Mouse (Mus musculus): ENCODE measurements around the gene Adck2. TPM values are rescaled to one million over a fixed set of nuclear protein-coding genes. Genes with fewer than 3 reads are reported as not detected.

Gene Adck2
- 29.3 and 30.8 TPM in 2 replicates for polyA plus RNA-seq (2016; fragmentation: Nextera tagmentation; extraction: Ambion mirVana)

DNA sequence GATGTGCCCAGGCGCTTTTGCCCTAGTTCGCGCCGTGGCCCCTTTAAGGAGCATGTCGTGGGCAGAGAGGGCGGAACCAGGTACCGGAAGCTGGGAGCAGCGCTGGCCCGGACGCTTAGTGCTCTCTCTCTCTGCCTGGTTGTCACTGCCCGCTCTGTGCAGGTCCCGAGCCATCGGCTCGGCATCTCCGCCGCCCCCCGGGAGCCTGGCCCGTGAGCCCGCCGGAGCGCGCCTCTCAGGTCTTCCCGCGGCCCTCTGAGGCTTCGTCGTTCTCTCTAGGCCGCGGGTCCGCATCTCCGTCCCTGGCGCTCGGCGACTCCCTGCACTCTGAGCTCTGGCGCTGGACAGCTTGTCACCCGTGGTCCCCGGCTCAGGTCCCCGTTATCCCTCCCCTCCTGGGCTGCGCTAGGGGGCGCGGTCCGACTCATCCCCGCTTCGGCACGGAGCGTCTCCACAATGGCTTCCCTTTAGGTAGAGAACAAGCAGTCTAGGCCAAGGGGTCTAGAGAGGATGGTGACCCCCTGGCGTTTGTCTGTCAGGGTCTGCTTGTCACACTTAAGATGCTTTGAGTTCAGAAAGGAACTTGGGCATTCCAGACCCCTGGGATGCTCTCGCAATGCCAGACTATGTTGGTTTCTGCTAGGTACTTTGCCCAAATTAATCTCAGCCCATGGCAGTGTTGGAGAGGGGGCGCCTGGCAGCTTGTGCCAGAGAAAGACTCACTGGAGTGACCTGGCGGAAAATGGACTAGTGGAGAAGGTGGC is at the start of gene Adck2:
Gene Adck2, plus strand, starts transcription at position 83 of the 764 bp plus-strand sequence.
- Histone ChIP-seq H3K4me3 (peak within 1 kb of the TSS; percentile 81), H3K36me3 (peaks cover 12% of the 10 kb centered on the region), H3K4me1 (replicated peaks) (peaks cover 17% of the 10 kb centered on the region), H3K27me3 (ENCODE audit: insufficient read depth, poor library complexity, severe bottlenecking) (no peaks in the 10 kb centered on the region), H3K27ac (peak within 1 kb of the TSS; percentile 94), H3K9me3 (no peaks in the 10 kb centered on the region)
- WGBS = 1% methylated on average over 49 of the region's 49 CpGs
- peak; percentile 88 for DNase-seq (ENCODE audit: low spot score)

DNA sequence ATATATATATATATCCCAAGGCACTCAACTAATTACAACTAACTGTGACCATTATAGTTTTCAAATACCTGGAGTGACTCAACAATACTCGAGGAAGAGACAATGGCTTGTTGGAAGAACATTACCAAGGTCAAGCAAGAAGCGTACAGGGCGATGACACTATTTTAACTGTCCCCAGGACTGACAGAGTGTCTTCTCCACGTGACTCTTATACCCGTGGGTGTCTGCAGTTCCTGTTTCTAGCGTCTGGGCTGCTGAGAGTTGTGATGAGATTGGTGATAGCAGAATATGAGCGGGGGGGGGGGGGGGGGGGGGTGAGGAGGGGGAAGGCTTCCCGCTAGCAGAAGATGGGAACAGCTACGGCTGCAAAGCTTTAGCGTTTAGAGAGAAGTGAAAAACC is 46.9 kb upstream of the Adck2 start:
- no peak for DNase-seq (ENCODE audit: low spot score)
- Histone ChIP-seq H3K9me3 (no peaks in the 10 kb centered on the region), H3K4me1 (replicated peaks) (peaks cover 28% of the 10 kb centered on the region), H3K27ac (no peak overlapping the region), H3K27me3 (ENCODE audit: insufficient read depth, poor library complexity, severe bottlenecking) (no peaks in the 10 kb centered on the region), H3K36me3 (peaks cover 46% of the 10 kb centered on the region), H3K4me3 (no peak overlapping the region)
- WGBS = 83% methylated on average over 9 of the region's 10 CpGs

DNA sequence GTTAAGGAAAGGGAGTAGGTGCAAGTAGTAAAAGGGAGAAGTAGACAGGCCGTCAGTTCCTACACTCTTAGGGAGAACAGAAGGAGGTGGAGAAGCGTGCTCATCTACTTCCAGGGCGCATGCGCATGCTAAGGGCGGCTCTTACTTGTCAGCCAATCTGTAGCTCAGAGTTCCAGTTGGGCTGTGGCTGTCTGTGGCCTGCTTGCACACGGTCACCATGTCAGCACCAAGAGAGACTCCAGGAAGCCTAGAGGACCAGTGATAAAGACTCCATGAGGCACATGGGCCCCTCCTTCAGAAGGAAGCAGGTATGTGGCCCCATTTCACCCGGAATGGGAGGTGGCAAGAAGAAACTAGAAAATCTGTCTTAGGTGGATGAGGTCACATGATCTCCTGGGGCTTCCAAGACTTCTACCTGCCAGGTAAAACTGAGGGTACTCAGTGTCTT is 46.3 kb upstream of the Adck2 start:
- H3K4me1 ChIP-seq (replicated peaks) = peaks cover 28% of the 10 kb centered on the region
- WGBS = 86% methylated on average over 7 of the region's 7 CpGs

DNA sequence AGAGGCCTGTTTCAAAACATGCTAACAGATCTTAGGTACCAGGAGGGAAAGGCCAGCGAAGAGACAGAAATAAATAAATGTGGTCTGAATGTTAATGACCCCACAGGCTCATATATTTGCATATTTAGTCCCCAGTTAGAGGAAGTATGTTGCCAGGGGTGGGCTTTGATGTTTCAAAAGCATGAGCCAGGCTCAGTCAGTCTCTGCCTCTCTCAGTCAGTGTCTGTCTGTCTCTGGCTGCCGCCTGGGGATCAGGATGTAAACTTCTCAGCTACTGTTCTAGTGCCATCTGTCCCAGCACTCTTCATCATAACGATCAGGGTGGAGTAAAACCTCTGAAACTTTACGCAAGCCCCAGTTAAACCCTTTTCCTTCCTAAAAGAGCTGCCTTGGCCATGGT is 45.9 kb upstream of the Adck2 start:
- H3K36me3 ChIP-seq = peaks cover 38% of the 10 kb centered on the region
- no peak overlapping the region for H3K4me3 ChIP-seq
- no peak for DNase-seq (ENCODE audit: low spot score)
- 62% methylated on average over 4 of the region's 4 CpGs for WGBS
- H3K27ac ChIP-seq = 0 out of 2 replicates have a peak overlapping the region, but pooled peaks have one; percentile 42
- H3K9me3 ChIP-seq = no peaks in the 10 kb centered on the region
- no peaks in the 10 kb centered on the region for H3K27me3 ChIP-seq (ENCODE audit: insufficient read depth, poor library complexity, severe bottlenecking)
- H3K4me1 ChIP-seq (replicated peaks) = peaks cover 28% of the 10 kb centered on the region

More for the DNA sequence above, 46.3 kb upstream of the Adck2 start:
- Histone ChIP-seq H3K4me3 (no peak overlapping the region), H3K36me3 (peaks cover 40% of the 10 kb centered on the region), H3K27ac (0 out of 2 replicates have a peak overlapping the region, but pooled peaks have one; percentile 42), H3K27me3 (ENCODE audit: insufficient read depth, poor library complexity, severe bottlenecking) (no peaks in the 10 kb centered on the region), H3K9me3 (no peaks in the 10 kb centered on the region)
- no peak for DNase-seq (ENCODE audit: low spot score)

DNA sequence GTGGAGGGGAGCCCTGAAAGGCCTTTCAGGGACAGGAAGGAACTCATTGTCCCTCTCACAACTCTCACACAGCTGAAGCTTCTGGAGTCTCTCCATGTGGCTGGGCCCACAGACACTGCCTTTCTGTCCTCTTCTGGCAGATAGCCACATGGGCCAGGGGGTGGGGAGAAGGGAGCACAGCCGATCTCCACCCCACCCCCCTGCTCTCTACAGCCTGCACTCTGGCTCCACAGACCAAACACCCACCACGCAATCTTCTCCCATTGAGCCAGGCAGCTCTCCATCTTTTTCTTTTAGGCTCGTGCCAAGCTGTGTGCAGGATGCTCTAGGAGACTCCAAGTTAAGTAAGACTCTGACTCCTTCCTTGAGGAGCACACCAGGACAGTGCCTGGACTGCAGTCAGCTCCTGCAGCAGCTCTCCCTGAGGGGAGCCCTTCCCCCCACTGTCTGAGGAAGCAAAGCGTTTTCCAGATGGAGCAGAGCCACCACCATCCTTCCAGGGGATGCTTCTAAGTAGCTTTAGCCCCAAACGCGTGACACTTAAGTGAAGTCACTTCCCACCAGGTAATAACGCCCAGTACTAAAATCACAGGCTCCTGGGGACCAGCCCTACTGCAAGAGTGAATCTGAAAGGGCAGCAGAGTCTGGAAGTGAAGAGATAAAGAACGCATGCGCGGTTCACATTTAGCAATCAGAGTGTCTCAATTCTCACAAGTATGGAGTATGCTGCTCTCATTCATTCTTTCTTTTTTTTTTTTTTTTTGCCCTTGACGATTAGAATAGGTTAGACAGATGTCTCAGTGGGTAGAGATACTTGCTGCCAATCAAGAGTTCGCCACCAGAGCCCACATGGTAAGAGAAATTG is 44.8 kb upstream of the Adck2 start:
- H3K9me3 ChIP-seq = 0 out of 2 replicates have a peak, but pooled peaks cover 2% of the 10 kb centered on the region
- H3K4me3 ChIP-seq = no peak overlapping the region
- no peak for DNase-seq (ENCODE audit: low spot score)
- peak overlapping the region; percentile 79 for H3K27ac ChIP-seq
- peaks cover 28% of the 10 kb centered on the region for H3K4me1 ChIP-seq (replicated peaks)
- H3K36me3 ChIP-seq = peaks cover 38% of the 10 kb centered on the region
- no peaks in the 10 kb centered on the region for H3K27me3 ChIP-seq (ENCODE audit: insufficient read depth, poor library complexity, severe bottlenecking)
- WGBS = 40% methylated on average over 12 of the region's 12 CpGs

DNA sequence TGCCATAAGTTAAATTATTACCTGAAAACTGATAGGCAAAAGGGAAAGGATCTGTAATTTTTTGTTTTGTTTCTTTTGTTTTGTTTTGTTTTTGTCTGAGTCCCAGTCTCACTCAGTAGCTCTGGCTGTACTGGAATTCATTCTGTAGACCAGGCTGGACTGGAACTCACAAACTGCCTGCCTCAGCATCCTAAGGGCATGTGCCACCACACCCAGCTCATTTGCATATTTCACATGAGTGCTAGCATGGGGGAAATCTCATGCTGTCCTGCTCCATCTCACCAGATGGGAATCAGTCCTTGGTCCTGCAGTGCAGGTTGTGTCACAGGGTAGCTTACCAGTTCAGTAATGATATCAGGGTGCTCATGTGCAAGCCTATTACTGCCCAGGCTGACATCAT is 38.7 kb upstream of the Adck2 start:
- Histone ChIP-seq H3K4me3 (no peak overlapping the region), H3K4me1 (replicated peaks) (peaks cover 26% of the 10 kb centered on the region), H3K27ac (no peak overlapping the region), H3K27me3 (ENCODE audit: insufficient read depth, poor library complexity, severe bottlenecking) (no peaks in the 10 kb centered on the region), H3K36me3 (peaks cover 26% of the 10 kb centered on the region), H3K9me3 (0 out of 2 replicates have a peak, but pooled peaks cover 4% of the 10 kb centered on the region)
- no peak for DNase-seq (ENCODE audit: low spot score)

DNA sequence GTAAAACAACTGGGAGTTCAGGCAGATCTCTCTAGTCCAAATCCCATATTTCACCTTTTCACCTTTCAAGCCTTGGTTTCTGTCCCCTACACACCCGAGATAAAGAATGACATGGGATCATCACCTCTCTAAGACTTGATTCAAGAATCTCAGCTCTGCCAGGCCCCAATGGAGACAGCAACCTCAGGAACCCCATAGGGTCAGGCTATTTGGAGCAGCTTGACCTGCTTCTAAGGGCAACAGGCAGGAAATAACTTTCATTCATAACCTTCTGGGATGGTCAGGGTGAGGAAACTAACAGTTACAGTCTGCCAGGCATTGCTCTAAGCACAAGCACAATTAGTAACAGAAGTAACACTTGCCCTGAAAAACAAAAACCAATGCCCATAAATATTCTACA is 37.1 kb upstream of the Adck2 start:
- H3K4me3 ChIP-seq = no peak overlapping the region
- no peak overlapping the region for H3K27ac ChIP-seq
- peaks cover 26% of the 10 kb centered on the region for H3K36me3 ChIP-seq
- no peaks in the 10 kb centered on the region for H3K27me3 ChIP-seq (ENCODE audit: insufficient read depth, poor library complexity, severe bottlenecking)
- WGBS = 47% methylated on average over 1 of the region's 1 CpGs
- DNase-seq (ENCODE audit: low spot score) = no peak
- 0 out of 2 replicates have a peak, but pooled peaks cover 4% of the 10 kb centered on the region for H3K9me3 ChIP-seq
- peaks cover 38% of the 10 kb centered on the region for H3K4me1 ChIP-seq (replicated peaks)

DNA sequence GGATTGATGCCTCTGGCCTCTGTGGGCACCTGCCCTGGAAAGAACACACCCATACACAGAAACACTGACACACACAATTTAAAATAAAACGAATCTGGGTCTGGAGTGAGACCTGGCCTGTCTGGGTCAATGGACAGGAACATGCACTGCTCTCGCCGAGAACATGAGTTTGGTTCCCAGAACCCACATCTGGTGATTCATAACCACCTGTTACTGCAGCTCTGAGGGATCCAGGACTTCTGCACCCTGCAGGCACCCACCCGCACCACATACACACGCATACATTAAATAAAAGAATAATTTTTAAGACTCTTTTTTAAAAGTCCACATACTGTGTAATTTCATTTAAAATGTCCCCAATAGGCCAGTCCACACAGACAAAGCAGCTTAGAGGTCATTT is 36.4 kb upstream of the Adck2 start:
- no peak overlapping the region for H3K4me3 ChIP-seq
- no peak for DNase-seq (ENCODE audit: low spot score)
- peaks cover 40% of the 10 kb centered on the region for H3K4me1 ChIP-seq (replicated peaks)
- WGBS = 94% methylated on average over 5 of the region's 5 CpGs
- H3K36me3 ChIP-seq = peaks cover 26% of the 10 kb centered on the region
- H3K27me3 ChIP-seq (ENCODE audit: insufficient read depth, poor library complexity, severe bottlenecking) = no peaks in the 10 kb centered on the region
- no peak overlapping the region for H3K27ac ChIP-seq
- 0 out of 2 replicates have a peak, but pooled peaks cover 4% of the 10 kb centered on the region for H3K9me3 ChIP-seq

DNA sequence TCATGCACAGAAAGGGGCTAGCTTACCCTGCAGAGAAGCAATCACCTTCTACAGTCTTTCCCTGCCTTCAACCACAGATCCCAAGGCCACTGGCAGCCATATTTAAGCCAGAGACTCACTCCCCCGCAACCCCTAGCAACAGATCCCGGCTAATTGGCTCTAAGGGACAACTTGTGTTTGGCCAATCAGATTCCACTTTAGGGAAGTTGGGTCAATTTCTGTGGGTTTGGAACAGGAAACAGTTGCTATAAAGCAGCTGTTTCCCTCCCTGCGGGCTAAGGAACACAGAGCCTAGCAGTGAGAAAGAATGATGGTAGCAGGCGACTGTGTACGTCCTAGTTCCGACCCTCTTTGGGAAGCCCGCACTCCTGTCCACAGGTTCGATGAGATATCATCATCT is 35.4 kb upstream of the Adck2 start:
- DNase-seq (ENCODE audit: low spot score) = no peak
- peaks cover 49% of the 10 kb centered on the region for H3K4me1 ChIP-seq (replicated peaks)
- H3K27ac ChIP-seq = 0 out of 2 replicates have a peak overlapping the region, but pooled peaks have one; percentile 45
- H3K36me3 ChIP-seq = peaks cover 19% of the 10 kb centered on the region
- no peak overlapping the region for H3K4me3 ChIP-seq
- H3K9me3 ChIP-seq = 0 out of 2 replicates have a peak, but pooled peaks cover 4% of the 10 kb centered on the region
- H3K27me3 ChIP-seq (ENCODE audit: insufficient read depth, poor library complexity, severe bottlenecking) = no peaks in the 10 kb centered on the region
- WGBS = 86% methylated on average over 8 of the region's 8 CpGs

DNA sequence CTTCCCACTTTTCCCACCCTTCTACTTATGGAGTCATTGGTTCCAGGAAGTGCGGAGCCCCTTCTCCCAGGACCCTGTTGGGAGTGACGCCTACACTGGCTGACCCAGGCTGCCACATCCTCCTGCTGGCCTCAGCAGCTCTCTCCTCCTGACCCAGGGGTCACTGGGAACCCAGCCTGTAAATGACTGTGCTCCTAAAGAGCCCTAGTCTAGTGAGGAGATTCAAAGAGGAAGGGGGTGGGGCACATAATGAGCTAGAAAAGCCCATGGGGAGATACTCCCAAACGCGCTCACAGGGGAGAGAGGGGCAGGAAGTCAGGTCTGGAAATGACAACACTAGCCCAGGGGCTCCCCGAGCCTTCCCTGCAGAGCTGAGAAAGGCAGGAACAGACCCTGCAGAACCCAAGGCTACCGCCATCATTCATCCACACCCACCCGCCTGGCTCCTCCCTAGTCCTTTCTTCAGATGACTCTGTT is 34.0 kb upstream of the Adck2 start:
- H3K27me3 ChIP-seq (ENCODE audit: insufficient read depth, poor library complexity, severe bottlenecking) = no peaks in the 10 kb centered on the region
- 5% methylated on average over 7 of the region's 7 CpGs for WGBS

DNA sequence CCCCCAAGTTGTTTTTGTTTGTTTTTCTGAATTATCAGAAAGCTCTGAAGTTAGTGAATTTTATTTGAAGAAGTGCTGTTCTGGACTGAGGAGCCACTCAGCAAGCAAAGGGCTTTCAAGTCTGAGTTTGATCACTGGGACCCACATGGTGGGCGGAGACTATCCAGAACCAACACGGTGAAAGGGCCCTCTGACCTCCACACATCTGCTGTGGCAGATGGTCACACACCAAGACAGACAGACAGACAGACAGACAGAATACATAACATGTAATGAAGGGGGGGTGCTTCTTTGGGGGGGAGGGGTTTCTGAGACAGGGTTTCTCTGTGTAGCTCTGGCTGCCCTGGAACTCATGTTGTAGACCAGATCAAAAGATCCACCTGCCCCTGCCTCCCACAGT is 33.1 kb upstream of the Adck2 start:
- 44% methylated on average over 2 of the region's 2 CpGs for WGBS
- H3K9me3 ChIP-seq = no peaks in the 10 kb centered on the region
- no peak overlapping the region for H3K4me3 ChIP-seq
- H3K36me3 ChIP-seq = no peaks in the 10 kb centered on the region; the same call in 1 of the 2 replicates
- peaks cover 73% of the 10 kb centered on the region for H3K4me1 ChIP-seq (replicated peaks)
- peak overlapping the region; percentile 85 for H3K27ac ChIP-seq
- no peaks in the 10 kb centered on the region for H3K27me3 ChIP-seq (ENCODE audit: insufficient read depth, poor library complexity, severe bottlenecking)
- DNase-seq (ENCODE audit: low spot score) = no peak

More for the DNA sequence above, 34.0 kb upstream of the Adck2 start:
- peak overlapping the region; percentile 29 for H3K4me3 ChIP-seq
- DNase-seq (ENCODE audit: low spot score) = peak; percentile 62
- no peaks in the 10 kb centered on the region for H3K9me3 ChIP-seq
- H3K27ac ChIP-seq = peak overlapping the region; percentile 85
- H3K4me1 ChIP-seq (replicated peaks) = peaks cover 64% of the 10 kb centered on the region
- peaks cover 6% of the 10 kb centered on the region; the same call in 1 of the 2 replicates for H3K36me3 ChIP-seq

All from hindbrain, embryonic 10.5 days (tissue).